Mouse (Mus musculus): ENCODE results near the gene Angpt4.

Gene Angpt4

DNA sequence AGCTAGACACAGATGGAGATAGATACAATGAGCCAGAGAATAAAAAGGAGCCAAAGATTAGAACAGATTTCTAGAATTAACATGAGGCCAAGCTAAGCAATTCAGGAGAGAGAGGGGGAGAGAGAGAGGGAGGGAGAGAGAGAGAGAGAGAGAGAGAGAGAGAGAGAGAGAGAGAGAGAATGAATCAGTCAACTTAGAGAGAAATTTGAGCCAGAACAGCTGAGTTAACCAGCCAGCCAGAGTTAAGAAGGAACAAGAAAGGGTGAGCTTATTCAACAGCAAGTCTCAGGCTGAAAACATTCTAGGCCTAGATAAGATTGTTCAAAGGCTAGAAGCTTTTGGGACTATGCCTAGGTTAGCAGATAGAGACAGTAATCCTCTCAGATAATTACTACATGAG, 71.5 kb downstream of the Angpt4 start:
- DNase-seq (ENCODE audit: low spot score in 2 of 2) = no peak

DNA sequence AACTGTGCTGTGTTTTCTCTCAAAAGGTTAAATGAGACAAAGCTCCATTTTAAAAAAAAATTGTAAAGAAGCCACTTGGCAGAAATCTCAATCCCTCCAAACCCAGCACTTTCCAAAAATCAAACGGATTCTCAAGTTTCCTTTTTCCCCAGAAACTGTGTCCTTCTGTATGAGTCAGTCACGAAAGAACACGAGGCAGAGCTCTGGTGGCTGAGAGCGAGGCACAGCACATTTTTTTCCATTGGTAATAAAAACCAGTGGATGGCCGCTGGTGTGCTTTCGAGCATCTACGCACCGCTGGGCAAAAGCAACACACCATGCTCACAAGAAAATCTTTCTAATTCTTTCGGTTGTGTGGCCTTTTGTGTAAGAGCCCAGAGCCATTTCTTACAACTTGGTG, 73.0 kb downstream of the Angpt4 start:
- no peak for DNase-seq (ENCODE audit: low spot score in 2 of 2)

DNA sequence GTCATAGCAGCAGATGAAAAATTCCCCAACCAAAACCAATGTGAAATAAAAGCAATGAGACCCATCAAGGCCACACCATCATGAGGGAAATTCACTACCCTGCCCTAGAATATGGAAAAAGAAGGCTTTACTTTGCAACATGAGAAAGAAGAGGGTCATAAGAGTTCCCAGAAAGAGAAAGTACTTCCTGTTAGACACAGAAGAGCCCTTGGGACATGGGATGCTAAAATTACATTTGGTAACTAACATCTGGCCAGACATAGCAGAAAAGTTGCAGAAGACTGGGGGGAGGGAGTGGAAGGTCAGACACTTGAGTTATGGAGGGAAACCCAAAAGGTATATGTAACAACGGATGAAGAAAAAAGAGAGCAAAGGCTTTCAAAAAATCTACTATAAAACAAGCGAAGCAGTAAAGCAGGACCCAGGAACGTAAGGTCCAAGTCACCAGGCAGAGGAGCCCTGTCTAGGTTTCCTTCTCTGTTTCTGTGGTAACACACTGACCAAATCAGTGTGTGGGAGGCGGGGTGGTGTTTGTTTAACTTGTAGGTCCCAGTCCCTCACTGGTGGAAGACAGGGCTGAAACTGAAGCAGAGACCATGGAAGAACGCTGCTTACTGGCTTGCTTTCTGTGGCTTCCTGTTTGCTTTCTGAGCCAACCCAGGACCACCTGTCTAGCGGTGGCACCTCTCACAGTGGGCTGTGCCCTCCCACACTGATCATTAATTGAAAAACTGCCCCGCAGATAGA, 74.6 kb downstream of the Angpt4 start:
- no peak for DNase-seq (ENCODE audit: low spot score in 2 of 2)

DNA sequence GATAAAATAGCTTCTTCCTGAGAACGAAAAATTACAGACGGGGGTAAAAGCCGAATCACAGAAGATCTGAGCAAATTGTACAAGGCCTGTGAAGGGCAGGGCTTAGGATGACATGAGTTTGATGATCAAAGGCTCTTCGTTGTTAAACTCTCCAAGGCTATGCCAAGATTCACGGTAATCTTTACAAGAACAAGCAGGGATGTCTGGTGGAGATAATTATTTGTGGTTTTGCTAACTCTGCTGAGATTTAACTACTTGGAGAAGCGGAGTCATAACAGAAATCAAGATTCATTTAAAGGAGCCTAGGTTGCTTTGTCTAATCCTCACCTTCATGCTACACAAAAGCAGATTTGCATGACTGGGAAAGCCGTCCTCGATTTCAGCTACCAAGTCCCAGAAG, 75.9 kb downstream of the Angpt4 start:
- DNase-seq (ENCODE audit: low spot score in 2 of 2) = no peak

DNA sequence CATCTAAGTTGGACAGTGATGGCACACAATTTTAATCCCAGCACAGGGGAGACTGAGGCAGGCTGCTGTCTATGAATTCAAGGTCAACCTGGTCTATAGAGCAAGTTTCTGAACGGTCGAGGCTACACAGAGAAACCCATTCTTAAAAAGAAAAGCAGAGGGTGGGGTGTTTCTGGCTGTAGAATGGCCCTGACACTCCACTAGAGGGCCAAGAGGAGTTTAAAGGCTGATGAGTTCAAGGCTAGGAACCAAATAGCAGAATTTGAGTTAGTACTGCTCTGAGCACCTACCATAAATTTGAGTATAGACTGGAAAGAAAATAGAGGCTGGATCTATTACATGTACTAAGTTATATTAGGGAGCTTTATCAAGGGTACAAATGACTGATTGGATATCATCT, 78.0 kb downstream of the Angpt4 start:
- no peak for DNase-seq (ENCODE audit: low spot score in 2 of 2)

DNA sequence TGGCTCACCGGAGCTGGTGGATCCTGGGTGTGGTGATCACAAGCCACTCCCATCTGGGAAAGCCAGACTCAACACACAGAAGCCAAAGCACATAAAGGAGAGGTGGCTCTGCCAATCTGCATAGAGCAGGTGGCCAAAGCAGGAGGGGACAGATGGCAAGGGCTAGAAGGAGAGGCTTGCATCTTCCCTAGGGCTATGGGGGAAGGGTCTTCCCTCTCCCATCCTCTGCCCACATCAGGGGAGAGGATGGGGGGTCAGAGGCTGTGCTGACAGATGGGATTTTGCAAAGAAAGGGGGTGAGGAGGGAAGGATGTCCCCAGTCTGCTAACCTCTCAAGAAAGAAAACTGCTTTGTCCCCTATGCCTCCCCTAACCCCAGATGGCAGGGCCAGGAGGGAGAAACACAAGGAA, 80.0 kb downstream of the Angpt4 start:
- DNase-seq (ENCODE audit: low spot score in 2 of 2) = no peak

DNA sequence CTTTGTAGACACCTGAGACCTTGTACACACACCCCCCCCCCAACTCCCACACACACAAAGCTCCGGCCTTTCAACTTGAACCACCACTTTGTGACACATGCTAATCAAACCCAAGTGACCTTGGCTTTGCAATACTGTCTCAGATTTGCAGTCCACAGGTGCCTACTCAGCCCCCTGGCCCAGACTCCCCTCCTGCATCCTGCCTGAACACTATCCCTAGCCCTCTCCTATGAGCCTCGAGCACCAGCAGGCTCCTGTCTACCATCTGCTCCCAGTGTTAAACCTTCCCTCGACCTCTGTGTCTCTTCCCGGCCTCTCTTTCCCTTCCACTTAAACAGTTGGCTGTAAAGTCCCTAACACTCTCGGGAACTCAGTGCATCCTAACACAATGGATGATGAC, 80.4 kb downstream of the Angpt4 start:
- no peak for DNase-seq (ENCODE audit: low spot score in 2 of 2)

DNA sequence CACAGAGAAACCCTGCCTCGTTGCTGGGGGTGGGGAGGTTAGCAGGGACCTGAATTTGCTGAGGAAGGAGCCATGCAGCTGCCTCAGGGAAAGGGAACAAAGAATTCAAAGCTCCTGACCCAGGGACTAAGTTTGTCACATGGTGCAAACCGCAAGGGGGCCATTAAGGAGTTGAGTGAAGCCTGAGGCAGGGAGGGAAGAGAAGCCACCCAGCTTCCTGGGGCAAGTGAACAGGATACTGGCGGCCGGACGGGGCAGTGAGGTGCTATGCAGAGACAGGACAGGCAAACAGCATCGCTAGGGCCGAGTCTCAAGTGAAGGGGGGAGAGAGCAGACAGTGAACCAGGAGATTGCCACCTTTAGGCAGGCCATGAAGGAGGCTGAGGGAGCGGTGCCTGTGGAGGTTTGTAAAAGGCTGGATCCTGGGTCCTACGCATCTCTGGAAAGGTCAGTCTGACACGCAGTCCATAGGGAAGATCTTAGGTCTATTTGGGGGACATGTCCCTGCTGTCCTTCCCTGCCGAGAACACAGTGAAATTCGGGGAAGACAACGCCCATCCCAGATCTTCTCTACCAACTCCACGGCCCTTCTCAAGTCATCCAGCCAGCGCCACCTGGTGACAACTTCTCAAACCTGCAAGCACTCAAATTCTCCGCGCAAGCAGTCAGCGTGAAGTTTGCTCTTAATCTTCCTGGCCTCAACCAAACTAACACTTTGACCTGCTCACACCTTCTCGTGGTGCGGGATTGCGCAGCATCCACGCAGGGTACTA, 83.5 kb downstream of the Angpt4 start:
- peak; percentile 48 to 62 for DNase-seq (ENCODE audit: low spot score in 2 of 2)

Data from spleen, postnatal 14 days (tissue).